ENCODE assay signal across 12 mouse cellular contexts in the genomic region with DNA sequence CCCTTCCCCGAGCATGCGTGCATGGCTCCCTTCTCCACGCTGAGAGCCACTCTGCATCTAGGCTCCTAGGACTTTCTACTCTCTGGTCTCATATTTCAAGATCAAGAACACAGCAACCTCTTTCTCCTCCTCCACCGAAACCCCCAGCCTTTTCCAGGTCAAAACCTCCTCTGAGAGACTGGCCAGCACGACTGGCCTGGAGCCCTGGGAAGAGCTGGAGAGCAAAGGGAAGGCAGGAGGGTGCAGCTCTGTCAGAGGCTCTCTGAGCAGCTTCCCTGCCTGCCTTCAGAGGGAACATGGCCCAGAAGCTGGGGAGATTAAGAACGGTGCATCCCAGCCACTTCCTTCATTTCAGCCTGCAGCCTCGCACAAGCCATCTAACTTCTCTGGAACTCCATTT. TPM values are rescaled to one million over a fixed set of nuclear protein-coding genes. Genes with fewer than 3 reads are reported as not detected.
DNase-seq lines count a peak whose midpoint lies in the region; ATAC-seq and TF ChIP-seq lines count a peak whose summit lies in the region.
"Had no signal": no experiment of that assay in that cellular context is flagged by ENCODE, and none has a peak within 500 bp of the region (broad histone marks: within the 10 kb centered on the region; RNA-seq: fewer than 3 reads in every experiment).

No protein-coding gene starts in this region.

- H3K4me1 ChIP-seq in forebrain, embryonic 10.5 days = peaks cover 95% of the 10 kb centered on the region
- peaks cover 58% of the 10 kb centered on the region for H3K4me1 ChIP-seq in forebrain, embryonic 15.5 days
- peaks cover 86% of the 10 kb centered on the region for H3K4me1 ChIP-seq in hindbrain, embryonic 12.5 days
- peaks cover 38% of the 10 kb centered on the region for H3K4me1 ChIP-seq in hindbrain, embryonic 16.5 days (ENCODE audit: control insufficient read depth, insufficient read depth, low read depth, low read length)
- H3K4me1 ChIP-seq in stomach, embryonic 14.5 days (ENCODE audit: control insufficient read depth, insufficient read depth, low read length) = peaks cover 53% of the 10 kb centered on the region
- 0 out of 2 replicates have a peak, but pooled peaks cover 2% of the 10 kb centered on the region for H3K4me1 ChIP-seq in stomach, postnatal 0 days (replicated peaks; ENCODE audit: control insufficient read depth, insufficient read depth)
- peaks cover 93% of the 10 kb centered on the region for H3K4me1 ChIP-seq in neural tube, embryonic 15.5 days

- no peak overlapping the region for H3K4me2 ChIP-seq in forebrain, embryonic 15.5 days (replicated peaks)
- no peak overlapping the region for H3K4me2 ChIP-seq in hindbrain, embryonic 12.5 days (replicated peaks)
- H3K4me2 ChIP-seq in hindbrain, embryonic 16.5 days (ENCODE audit: low read length) = no peak overlapping the region
- no peak overlapping the region for H3K4me2 ChIP-seq in stomach, embryonic 14.5 days (replicated peaks; ENCODE audit: low read depth, low read length)
- no peak overlapping the region for H3K4me2 ChIP-seq in stomach, postnatal 0 days (replicated peaks; ENCODE audit: low read depth)
- H3K4me2 ChIP-seq in neural tube, embryonic 15.5 days = peak overlapping the region; percentile 73
- H3K4me2 ChIP-seq: stomach, embryonic 15.5 days had no signal

- WGBS in forebrain, embryonic 10.5 days = 69% methylated on average over 7 of the region's 7 CpGs
- 71% methylated on average over 7 of the region's 7 CpGs for WGBS in forebrain, embryonic 15.5 days
- WGBS in hindbrain, embryonic 12.5 days = 59% methylated on average over 7 of the region's 7 CpGs
- WGBS in hindbrain, embryonic 16.5 days = 73% methylated on average over 7 of the region's 7 CpGs
- WGBS in stomach, embryonic 14.5 days = 47% methylated on average over 7 of the region's 7 CpGs
- WGBS in stomach, postnatal 0 days = 50% methylated on average over 7 of the region's 7 CpGs
- WGBS in neural tube, embryonic 15.5 days = 65% methylated on average over 7 of the region's 7 CpGs

- no peaks in the 10 kb centered on the region for H3K27me3 ChIP-seq in forebrain, embryonic 10.5 days (ENCODE audit: poor library complexity, severe bottlenecking)
- no peaks in the 10 kb centered on the region for H3K27me3 ChIP-seq in forebrain, embryonic 15.5 days
- H3K27me3 ChIP-seq in hindbrain, embryonic 12.5 days = no peaks in the 10 kb centered on the region
- H3K27me3 ChIP-seq in hindbrain, embryonic 16.5 days (replicated peaks; ENCODE audit: control insufficient read depth, insufficient read depth, low read length) = no peaks in the 10 kb centered on the region
- H3K27me3 ChIP-seq in stomach, embryonic 14.5 days (ENCODE audit: control insufficient read depth, insufficient read depth, low read length) = no peaks in the 10 kb centered on the region
- no peaks in the 10 kb centered on the region for H3K27me3 ChIP-seq in stomach, postnatal 0 days (ENCODE audit: control insufficient read depth, insufficient read depth, low read length)
- no peaks in the 10 kb centered on the region for H3K27me3 ChIP-seq in neural tube, embryonic 15.5 days (replicated peaks)
- H3K27me3 ChIP-seq: stomach, embryonic 15.5 days had no signal

- DNase-seq in forebrain, embryonic 10.5 days (ENCODE audit: extremely low spot score, low spot score) = peak; percentile 13
- no peak for DNase-seq in stomach, postnatal 0 days (ENCODE audit: low spot score)
- no peak for DNase-seq in cerebellum, postnatal 4 days (ENCODE audit: low spot score in 2 of 2)
- DNase-seq: cerebellum, adult 8-10 months had no signal

- H3K27ac ChIP-seq in forebrain, embryonic 10.5 days = no peak overlapping the region
- no peak overlapping the region for H3K27ac ChIP-seq in forebrain, embryonic 15.5 days (replicated peaks)
- H3K27ac ChIP-seq in hindbrain, embryonic 12.5 days = 0 out of 2 replicates have a peak overlapping the region, but pooled peaks have one; percentile 2
- H3K27ac ChIP-seq in hindbrain, embryonic 16.5 days (ENCODE audit: low read depth, low read length) = no peak overlapping the region
- H3K27ac ChIP-seq in stomach, embryonic 14.5 days (ENCODE audit: low read length) = peak overlapping the region; percentile 21; the same call in 1 of the 2 replicates
- no peak overlapping the region for H3K27ac ChIP-seq in stomach, postnatal 0 days (replicated peaks)
- peak overlapping the region; percentile 25; the same call in 1 of the 2 replicates for H3K27ac ChIP-seq in neural tube, embryonic 15.5 days (replicated peaks)
- H3K27ac ChIP-seq: macrophage; stomach, embryonic 15.5 days had no signal

- no peak overlapping the region for H3K4me3 ChIP-seq in forebrain, embryonic 10.5 days
- no peak overlapping the region for H3K4me3 ChIP-seq in forebrain, embryonic 15.5 days
- no peak overlapping the region for H3K4me3 ChIP-seq in hindbrain, embryonic 12.5 days
- no peak overlapping the region for H3K4me3 ChIP-seq in hindbrain, embryonic 16.5 days (ENCODE audit: low read length)
- H3K4me3 ChIP-seq in stomach, embryonic 14.5 days (ENCODE audit: low read depth, low read length) = no peak overlapping the region
- H3K4me3 ChIP-seq in stomach, postnatal 0 days (ENCODE audit: low read depth, low read length) = no peak overlapping the region
- H3K4me3 ChIP-seq in neural tube, embryonic 15.5 days (replicated peaks) = no peak overlapping the region
- H3K4me3 ChIP-seq: stomach, embryonic 15.5 days had no signal

- no peak for TF ChIP-seq EP300 in stomach, postnatal 0 days (optimal IDR thresholded peaks at IDR 0.05)

- no peaks in the 10 kb centered on the region for H3K9me3 ChIP-seq in forebrain, embryonic 10.5 days
- no peaks in the 10 kb centered on the region for H3K9me3 ChIP-seq in forebrain, embryonic 15.5 days
- H3K9me3 ChIP-seq in hindbrain, embryonic 12.5 days (replicated peaks) = no peaks in the 10 kb centered on the region
- no peaks in the 10 kb centered on the region for H3K9me3 ChIP-seq in hindbrain, embryonic 16.5 days (ENCODE audit: control insufficient read depth, low read length)
- H3K9me3 ChIP-seq in stomach, embryonic 14.5 days (ENCODE audit: control insufficient read depth, low read depth, low read length) = no peaks in the 10 kb centered on the region
- H3K9me3 ChIP-seq in stomach, postnatal 0 days (ENCODE audit: control insufficient read depth, low read length) = no peaks in the 10 kb centered on the region
- no peaks in the 10 kb centered on the region for H3K9me3 ChIP-seq in neural tube, embryonic 15.5 days (replicated peaks)
- H3K9me3 ChIP-seq: stomach, embryonic 15.5 days had no signal

- H3K9ac ChIP-seq in forebrain, embryonic 15.5 days (replicated peaks) = no peak overlapping the region
- no peak overlapping the region for H3K9ac ChIP-seq in hindbrain, embryonic 12.5 days
- no peak overlapping the region for H3K9ac ChIP-seq in hindbrain, embryonic 16.5 days (ENCODE audit: low read depth, low read length)
- H3K9ac ChIP-seq in stomach, embryonic 14.5 days (replicated peaks; ENCODE audit: low read depth, low read length) = no peak overlapping the region
- H3K9ac ChIP-seq in stomach, postnatal 0 days (ENCODE audit: low read length) = no peak overlapping the region
- no peak overlapping the region for H3K9ac ChIP-seq in neural tube, embryonic 15.5 days (replicated peaks)
- H3K9ac ChIP-seq: stomach, embryonic 15.5 days had no signal

- ATAC-seq in forebrain, embryonic 15.5 days (replicated peaks) = no peak
- ATAC-seq in hindbrain, embryonic 12.5 days (ENCODE audit: low FRiP score) = no peak
- ATAC-seq in hindbrain, embryonic 16.5 days = no peak
- ATAC-seq in stomach, embryonic 14.5 days (ENCODE audit: insufficient number of reproducible peaks, insufficient read depth, low FRiP score, low read depth) = no peak
- no peak for ATAC-seq in stomach, postnatal 0 days (ENCODE audit: low FRiP score, low TSS enrichment)
- no peak for ATAC-seq in neural tube, embryonic 15.5 days (ENCODE audit: low FRiP score)
- ATAC-seq: intestine, postnatal 0 days had no signal

- H3K36me3 ChIP-seq in forebrain, embryonic 10.5 days (replicated peaks) = peaks cover 38% of the 10 kb centered on the region
- H3K36me3 ChIP-seq in forebrain, embryonic 15.5 days = no peaks in the 10 kb centered on the region
- 0 out of 2 replicates have a peak, but pooled peaks cover 2% of the 10 kb centered on the region for H3K36me3 ChIP-seq in hindbrain, embryonic 12.5 days
- no peaks in the 10 kb centered on the region for H3K36me3 ChIP-seq in hindbrain, embryonic 16.5 days (ENCODE audit: control insufficient read depth, insufficient read depth, low read length)
- H3K36me3 ChIP-seq in stomach, embryonic 14.5 days (ENCODE audit: control insufficient read depth, insufficient read depth, low read length) = no peaks in the 10 kb centered on the region
- no peaks in the 10 kb centered on the region for H3K36me3 ChIP-seq in stomach, postnatal 0 days (ENCODE audit: control insufficient read depth, insufficient read depth, low read length)
- no peaks in the 10 kb centered on the region for H3K36me3 ChIP-seq in neural tube, embryonic 15.5 days
- H3K36me3 ChIP-seq: stomach, embryonic 15.5 days had no signal

- TF ChIP-seq CTCF in stomach, postnatal 0 days (IDR thresholded peaks at IDR 0.05; ENCODE audit: low read depth) = no peak

RNA-seq across cellular contexts. Expression of gene Kirrel, which starts 5.8 kb away (rescaled TPM):
- polyA plus RNA-seq in forebrain, embryonic 10.5 days (2016; fragmentation: Nextera tagmentation; extraction: Ambion mirVana) = 13.1 and 14.3 TPM in 2 replicates
- polyA plus RNA-seq in forebrain, embryonic 15.5 days (2015; fragmentation: Nextera tagmentation; extraction: Ambion mirVana) = 5.0 and 5.7 TPM in 2 replicates
- polyA plus RNA-seq in hindbrain, embryonic 12.5 days (2016; fragmentation: Nextera tagmentation; extraction: Ambion mirVana) = 17.3 and 17.7 TPM in 2 replicates
- polyA plus RNA-seq in hindbrain, embryonic 16.5 days (2015; fragmentation: Nextera tagmentation; extraction: Ambion mirVana) = 4.4 TPM in 2 replicates
- 9.1 and 10.0 TPM in 2 replicates for polyA plus RNA-seq in stomach, embryonic 14.5 days (2014; fragmentation: Nextera tagmentation; extraction: Ambion mirVana)
- polyA plus RNA-seq in stomach, postnatal 0 days (2015; fragmentation: Nextera tagmentation; extraction: Ambion mirVana) = 4.1 and 4.5 TPM in 2 replicates
- 5.9 and 8.0 TPM in 2 replicates for polyA plus RNA-seq in neural tube, embryonic 15.5 days (2015; fragmentation: Nextera tagmentation; extraction: Ambion mirVana)
- polyA plus RNA-seq: macrophage had no signal

Comparison
In these comparisons a context has a peak if more than half of its experiments do, and no peak if none do; other contexts are left out.
1. H3K27ac ChIP-seq: peak in hindbrain, embryonic 12.5 days (single experiment), stomach, embryonic 14.5 days (single experiment) and neural tube, embryonic 15.5 days (single experiment); none in forebrain, embryonic 10.5 days (single experiment), forebrain, embryonic 15.5 days (single experiment), hindbrain, embryonic 16.5 days (single experiment) and stomach, postnatal 0 days (single experiment).